In genomic region chrX:12155068-12155840, GRCm38 (mm10) we compare ENCODE assay signal across 8 mouse cellular contexts. TPM values are rescaled to one million over a fixed set of nuclear protein-coding genes. Genes with fewer than 3 reads are reported as not detected.
DNase-seq lines count a peak whose midpoint lies in the region; ATAC-seq lines count a peak whose summit lies in the region.

No protein-coding gene starts in this region.

- peak overlapping the region; percentile 69 for H3K4me2 ChIP-seq in heart, embryonic 15.5 days
- peak overlapping the region; percentile 47 for H3K4me2 ChIP-seq in hindbrain, embryonic 12.5 days (replicated peaks)
- peak overlapping the region; percentile 46 for H3K4me2 ChIP-seq in midbrain, embryonic 12.5 days (replicated peaks)

- peaks cover 48% of the 10 kb centered on the region for H3K4me1 ChIP-seq in heart, embryonic 15.5 days (replicated peaks)
- peaks cover 38% of the 10 kb centered on the region for H3K4me1 ChIP-seq in hindbrain, embryonic 12.5 days
- H3K4me1 ChIP-seq in midbrain, embryonic 12.5 days = peaks cover 50% of the 10 kb centered on the region

- H3K4me3 ChIP-seq in heart, embryonic 15.5 days = peak overlapping the region; percentile 41
- H3K4me3 ChIP-seq in hindbrain, embryonic 12.5 days = peak overlapping the region; percentile 17
- H3K4me3 ChIP-seq in midbrain, embryonic 12.5 days = peak overlapping the region; percentile 15; the same call in 1 of the 2 replicates

- DNase-seq in heart, postnatal 25 days (ENCODE audit: low spot score) = no peak
- DNase-seq in R1 (ENCODE audit: low read depth, low spot score) = peak; percentile 11
- no peak for DNase-seq in layer of hippocampus, postnatal 14 days (ENCODE audit: low spot score in 2 of 2)
- DNase-seq in left cerebral cortex, postnatal 25 days (ENCODE audit: low spot score in 2 of 2) = no peak
- no peak for DNase-seq in cerebellum, postnatal 4 days (ENCODE audit: low spot score in 2 of 2)

- H3K27ac ChIP-seq in heart, embryonic 15.5 days = peak overlapping the region; percentile 51
- no peak overlapping the region for H3K27ac ChIP-seq in hindbrain, embryonic 12.5 days
- no peak overlapping the region for H3K27ac ChIP-seq in midbrain, embryonic 12.5 days (replicated peaks)

- intact Hi-C loops in heart, postnatal 25 days (cut with DNase I) = loop anchor here (5.0 to 10.0 kb wide), 3 partner anchors 97 to 520 kb away; no protein-coding TSS in a partner anchor
- intact Hi-C loops in left cerebral cortex, postnatal 25 days (cut with DNase I) = loop anchor here (1.0 to 10.0 kb wide), 2 partner anchors 64 to 350 kb away; no protein-coding TSS in a partner anchor

- no peaks in the 10 kb centered on the region for H3K9me3 ChIP-seq in heart, embryonic 15.5 days (replicated peaks)
- H3K9me3 ChIP-seq in hindbrain, embryonic 12.5 days (replicated peaks) = no peaks in the 10 kb centered on the region
- no peaks in the 10 kb centered on the region for H3K9me3 ChIP-seq in midbrain, embryonic 12.5 days

- ATAC-seq in heart, embryonic 15.5 days (replicated peaks; ENCODE audit: insufficient number of reproducible peaks, insufficient read depth, low FRiP score, low read depth) = no peak
- no peak for ATAC-seq in hindbrain, embryonic 12.5 days (ENCODE audit: low FRiP score)
- no peak for ATAC-seq in midbrain, embryonic 12.5 days (ENCODE audit: low FRiP score, low read depth)

- peak overlapping the region; percentile 50 for H3K9ac ChIP-seq in heart, embryonic 15.5 days
- H3K9ac ChIP-seq in hindbrain, embryonic 12.5 days = no peak overlapping the region
- H3K9ac ChIP-seq in midbrain, embryonic 12.5 days (replicated peaks) = no peak overlapping the region; the same call in 1 of the 2 replicates

- H3K36me3 ChIP-seq in heart, embryonic 15.5 days = no peaks in the 10 kb centered on the region
- H3K36me3 ChIP-seq in hindbrain, embryonic 12.5 days = no peaks in the 10 kb centered on the region
- no peaks in the 10 kb centered on the region for H3K36me3 ChIP-seq in midbrain, embryonic 12.5 days

- WGBS in heart, embryonic 15.5 days = 18% methylated on average over 28 of the region's 30 CpGs
- WGBS in hindbrain, embryonic 12.5 days = 8% methylated on average over 30 of the region's 30 CpGs
- 14% methylated on average over 30 of the region's 30 CpGs for WGBS in midbrain, embryonic 12.5 days

- H3K27me3 ChIP-seq in heart, embryonic 15.5 days = peaks cover 53% of the 10 kb centered on the region
- H3K27me3 ChIP-seq in hindbrain, embryonic 12.5 days = peaks cover 93% of the 10 kb centered on the region
- peaks cover 98% of the 10 kb centered on the region for H3K27me3 ChIP-seq in midbrain, embryonic 12.5 days

RNA-seq across cellular contexts. Expression of gene Bcor, which starts 4.9 kb away (rescaled TPM):
- polyA plus RNA-seq in heart, embryonic 15.5 days (2015; fragmentation: Nextera tagmentation; extraction: Ambion mirVana) = 11.7 and 14.9 TPM in 2 replicates
- total RNA-seq in heart, postnatal 25 days (2021) = 10 to 100 TPM; 22.0 to 22.7 TPM
- 23.7 and 26.9 TPM in 2 replicates for polyA plus RNA-seq in hindbrain, embryonic 12.5 days (2016; fragmentation: Nextera tagmentation; extraction: Ambion mirVana)
- 26.3 and 31.2 TPM in 2 replicates for polyA plus RNA-seq in midbrain, embryonic 12.5 days (2016; fragmentation: Nextera tagmentation; extraction: Ambion mirVana)
- 10 to 100 TPM; 18.6 to 19.1 TPM for total RNA-seq in layer of hippocampus, postnatal 14 days (2021)
- 10 to 100 TPM; 31.3 to 35.8 TPM for total RNA-seq in left cerebral cortex, postnatal 25 days (2021)
